Mouse (Mus musculus) liver, embryonic 14.5 days (tissue): Measurements from ENCODE around the gene Exoc1. TPM values are rescaled to one million over a fixed set of nuclear protein-coding genes. Genes with fewer than 3 reads are reported as not detected.

Experiments
- ATAC-seq: fragments of 200-750 bp; cut with Nextera tagmentation; 2 replicates; pipeline ENCODE4 v1.8.0; 2017; ENCODE audit warnings: moderate number of reproducible peaks, mild to moderate bottlenecking, moderate library complexity; ENCODE audit not compliant: insufficient read depth
- DNase-seq, 3 experiments: peaks; one replicate each; pipeline ENCODE4 v3.0.0-alpha.2; 2012 to 2013; ENCODE audit warnings: low read depth in 3 of 3, low spot score in 3 of 3
- H3K27ac ChIP-seq: fragments of 300-500 bp; sonication (generic); 2 replicates; pipeline ENCODE4 v1.5.1; 2014; ENCODE audit warnings: moderate library complexity, mild to moderate bottlenecking, control low read depth, inconsistent platforms
- H3K27me3 ChIP-seq: fragments of 300-500 bp; sonication (generic); 2 replicates; pipeline ENCODE4 v1.6.1; 2014; ENCODE audit warnings: mild to moderate bottlenecking, low read length, moderate library complexity; ENCODE audit not compliant: control insufficient read depth, insufficient read depth
- H3K36me3 ChIP-seq: fragments of 300-500 bp; sonication (generic); replicated peaks from 2 replicates; pipeline ENCODE4 v1.6.1; 2014; ENCODE audit warnings: low read depth; ENCODE audit not compliant: control insufficient read depth, insufficient read depth
- H3K4me1 ChIP-seq, 2 experiments: fragments of 200-500 bp in 1 of 2; fragments of 300-500 bp in 1 of 2; sonication (generic) in 1 of 2; replicated peaks; 2 replicates each; pipeline ENCODE4 v1.6.1; 2012 to 2014; ENCODE audit warnings: antibody characterized with exemption in 1 of 2, inconsistent platforms in 1 of 2, low read length in 1 of 2; ENCODE audit not compliant: control insufficient read depth in 2 of 2, insufficient read depth in 2 of 2
- H3K4me2 ChIP-seq: fragments of 300-500 bp; sonication (generic); 2 replicates; pipeline ENCODE4 v1.6.1; 2014; ENCODE audit warnings: low read depth, mild to moderate bottlenecking, control low read depth, moderate library complexity
- H3K4me3 ChIP-seq, 2 experiments: fragments of 200-500 bp in 1 of 2; fragments of 300-500 bp in 1 of 2; sonication (generic) in 1 of 2; 2 replicates each; pipeline ENCODE4 v1.5.1; 2012 to 2014; ENCODE audit warnings: low read depth in 2 of 2, low read length in 2 of 2, mild to moderate bottlenecking in 2 of 2, control low read depth in 1 of 2, inconsistent platforms in 1 of 2, moderate library complexity in 1 of 2; ENCODE audit not compliant: insufficient read depth in 1 of 2
- H3K9ac ChIP-seq: fragments of 300-500 bp; sonication (generic); replicated peaks from 2 replicates; pipeline ENCODE4 v1.6.1; 2014; ENCODE audit warnings: mild to moderate bottlenecking, control low read depth, moderate library complexity
- H3K9me3 ChIP-seq: fragments of 300-500 bp; sonication (generic); 2 replicates; pipeline ENCODE4 v1.6.1; 2016; ENCODE audit warnings: low read length, mixed read lengths; ENCODE audit not compliant: control insufficient read depth
- CTCF ChIP-seq: IDR thresholded peaks from 2 replicates; pipeline ENCODE4 v1.5.1; 2016; ENCODE audit warnings: antibody characterized with exemption, low read depth, control low read depth
- EP300 ChIP-seq: IDR thresholded peaks from 2 replicates; pipeline ENCODE4 v1.6.1; 2016; ENCODE audit warnings: antibody characterized with exemption, low read depth
- whole genome bisulfite sequencing: fragments of 180-500 bp; shearing (Covaris S2); extraction: QIAGEN DNeasy Blood & Tissue Kit; methylation state at CpG from one replicate; pipeline ENCODE4 v1.1.7; 2014; ENCODE audit not compliant: insufficient replicate concordance; 5-methylcytosine and 5-hydroxymethylcytosine counted together
- polyA plus RNA-seq, 2 experiments: library from polyadenylated mRNA; depleted of rRNA in 1 of 2; stranded (reverse) in 1 of 2; unstranded in 1 of 2; fragments of >200 nt; fragmentation: Nextera tagmentation in 1 of 2; extraction: Ambion mirVana in 1 of 2; gene quantifications; 2 replicates each; pipeline versions ENCODE4 v1.2.1 to v1.2.3; 2012 to 2014

Exoc1 gene
- polyA plus RNA-seq, 2 experiments = 8.1 to 15.7 TPM

DNA sequence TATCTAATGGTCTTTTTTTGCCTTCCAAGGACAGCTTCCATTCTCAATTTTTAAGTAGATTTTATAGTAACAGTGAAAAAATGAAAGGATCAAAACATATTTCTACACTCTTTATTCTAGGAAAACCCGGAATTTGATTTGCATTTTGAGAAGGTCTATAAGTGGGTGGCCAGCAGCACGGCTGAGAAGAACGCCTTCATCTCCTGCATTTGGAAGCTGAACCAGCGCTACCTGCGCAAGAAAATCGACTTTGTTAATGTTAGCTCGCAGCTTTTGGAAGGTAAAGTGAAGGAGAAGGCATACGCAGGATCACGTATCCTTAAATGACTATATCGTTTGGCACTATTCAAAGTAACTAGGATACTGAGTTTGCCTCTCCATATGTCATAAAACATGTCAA, 8.5 kb downstream of the Exoc1 start:
- peaks cover 10% of the 10 kb centered on the region; the same call in 1 of the 2 replicates for H3K36me3 ChIP-seq

DNA sequence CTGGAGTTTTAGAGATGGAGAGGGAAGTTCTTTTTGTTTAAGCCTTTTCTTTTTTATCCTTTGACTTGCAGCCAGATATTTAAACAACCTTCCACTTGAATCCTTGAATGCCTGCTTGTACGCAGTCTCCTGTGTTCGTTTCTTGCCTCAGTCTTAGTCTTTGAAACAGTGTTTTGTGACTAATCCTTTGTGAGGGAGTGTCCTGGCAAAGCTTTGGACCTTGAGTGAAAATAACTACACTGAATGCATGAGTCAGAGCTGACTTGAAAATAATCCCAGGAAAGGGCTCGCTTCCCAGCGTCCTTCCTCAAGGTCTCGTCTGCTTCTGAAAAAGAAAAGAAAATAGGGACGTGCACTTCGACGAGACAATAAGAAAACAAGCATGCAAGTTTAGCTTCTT, 11.1 kb downstream of the Exoc1 start:
- Histone ChIP-seq H3K4me2 (no peak overlapping the region), H3K4me1 (no peaks in the 10 kb centered on the region), H3K27me3 (no peaks in the 10 kb centered on the region), H3K9me3 (no peaks in the 10 kb centered on the region), H3K36me3 (peaks cover 22% of the 10 kb centered on the region), H3K9ac (no peak overlapping the region), H3K4me3 (no peak overlapping the region), H3K27ac (no peak overlapping the region)
- ATAC-seq (no peak), DNase-seq (no peak)
- TF ChIP-seq EP300 (no peak), CTCF (no peak)
- WGBS = 72% methylated on average over 8 of the region's 8 CpGs

More for the DNA sequence above, 8.5 kb downstream of the Exoc1 start:
- ATAC-seq = no peak
- WGBS = 88% methylated on average over 10 of the region's 10 CpGs
- DNase-seq = no peak
- no peak overlapping the region for H3K4me2 ChIP-seq
- no peaks in the 10 kb centered on the region for H3K27me3 ChIP-seq
- H3K27ac ChIP-seq = no peak overlapping the region
- TF ChIP-seq EP300 (no peak), CTCF (no peak)
- H3K9ac ChIP-seq = no peak overlapping the region
- no peak overlapping the region for H3K4me3 ChIP-seq
- H3K4me1 ChIP-seq = no peaks in the 10 kb centered on the region
- no peaks in the 10 kb centered on the region for H3K9me3 ChIP-seq

DNA sequence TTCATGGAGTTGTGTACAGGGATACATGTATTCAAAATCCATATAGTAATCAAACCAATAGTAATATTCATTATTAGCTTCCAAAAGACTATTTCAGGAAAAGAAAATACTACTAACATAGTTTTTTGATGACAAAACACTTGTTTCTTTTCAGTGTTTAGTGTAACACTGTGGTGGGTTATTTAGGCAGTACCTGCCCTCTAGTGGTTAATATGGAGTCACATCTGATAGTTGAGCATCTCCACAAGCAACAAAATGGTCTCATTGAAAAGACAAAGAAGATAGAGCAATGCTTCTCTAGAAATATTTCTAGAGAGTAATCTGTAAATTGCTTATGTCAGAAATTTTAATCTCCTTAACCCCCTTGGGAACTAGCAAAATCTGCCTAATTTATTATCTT, 11.7 kb downstream of the Exoc1 start:
- no peak overlapping the region for H3K27ac ChIP-seq
- H3K4me3 ChIP-seq = no peak overlapping the region
- DNase-seq = no peak
- no peaks in the 10 kb centered on the region for H3K27me3 ChIP-seq
- no peak overlapping the region for H3K4me2 ChIP-seq
- no peak for ATAC-seq
- TF ChIP-seq EP300 (no peak), CTCF (peak; percentile 38; the same call in 1 of the 2 replicates)
- H3K9me3 ChIP-seq = no peaks in the 10 kb centered on the region
- H3K4me1 ChIP-seq = no peaks in the 10 kb centered on the region
- H3K36me3 ChIP-seq = peaks cover 22% of the 10 kb centered on the region
- no peak overlapping the region for H3K9ac ChIP-seq

GRCm38 (mm10) chr5:76543200-76543599, 14.1 kb downstream of the Exoc1 start:
- H3K9ac ChIP-seq = no peak overlapping the region
- TF ChIP-seq EP300 (no peak), CTCF (no peak)
- no peaks in the 10 kb centered on the region for H3K4me1 ChIP-seq
- no peak overlapping the region for H3K27ac ChIP-seq
- 86% methylated on average over 8 of the region's 8 CpGs for WGBS
- ATAC-seq (no peak), DNase-seq (no peak)
- H3K4me3 ChIP-seq = no peak overlapping the region
- H3K9me3 ChIP-seq = no peaks in the 10 kb centered on the region
- H3K27me3 ChIP-seq = no peaks in the 10 kb centered on the region
- no peak overlapping the region for H3K4me2 ChIP-seq
- H3K36me3 ChIP-seq = peaks cover 18% of the 10 kb centered on the region

DNA sequence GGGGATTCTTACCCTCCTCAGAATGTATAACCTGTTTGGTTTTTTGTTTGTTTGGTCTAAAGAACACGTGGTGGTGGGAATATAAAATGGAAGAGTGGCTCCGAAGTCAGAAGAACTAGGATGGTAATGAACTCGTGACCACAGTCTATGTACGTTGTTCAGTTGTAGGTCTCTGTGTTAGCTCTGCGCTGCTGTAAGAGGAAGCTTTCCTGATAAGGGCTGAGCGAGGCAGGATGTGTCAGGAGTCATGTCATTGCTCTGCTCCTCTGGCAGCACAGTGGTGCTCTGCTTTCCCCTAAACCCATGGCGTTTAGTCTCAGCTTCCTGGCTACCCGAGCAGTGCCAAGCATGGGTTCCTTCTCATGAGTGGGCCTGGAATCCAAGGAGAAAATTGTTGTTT, 21.3 kb downstream of the Exoc1 start:
- H3K4me2 ChIP-seq = no peak overlapping the region
- no peak overlapping the region for H3K27ac ChIP-seq
- TF ChIP-seq CTCF (no peak), EP300 (no peak)
- ATAC-seq (no peak), DNase-seq (no peak)
- no peak overlapping the region for H3K4me3 ChIP-seq
- no peaks in the 10 kb centered on the region for H3K27me3 ChIP-seq
- H3K4me1 ChIP-seq = no peaks in the 10 kb centered on the region
- H3K36me3 ChIP-seq = no peaks in the 10 kb centered on the region; the same call in 1 of the 2 replicates
- H3K9ac ChIP-seq = no peak overlapping the region
- 36% methylated on average over 8 of the region's 8 CpGs for WGBS
- H3K9me3 ChIP-seq = no peaks in the 10 kb centered on the region

GRCm38 (mm10) chr5:76565321-76565720, 36.2 kb downstream of the Exoc1 start:
- no peaks in the 10 kb centered on the region for H3K4me1 ChIP-seq
- H3K27me3 ChIP-seq = no peaks in the 10 kb centered on the region
- DNase-seq = peak; percentile 51 to 58 (median 52)
- TF ChIP-seq EP300 = no peak
- peak; percentile 100 for TF ChIP-seq CTCF
- H3K36me3 ChIP-seq = peaks cover 11% of the 10 kb centered on the region
- H3K27ac ChIP-seq = no peak overlapping the region
- WGBS = 17% methylated on average over 3 of the region's 3 CpGs
- no peaks in the 10 kb centered on the region for H3K9me3 ChIP-seq
- no peak; the same call in 1 of the 2 replicates for ATAC-seq
- H3K4me2 ChIP-seq = no peak overlapping the region
- H3K9ac ChIP-seq = no peak overlapping the region
- H3K4me3 ChIP-seq = no peak overlapping the region
